Comparison of ENCODE assay signal across 18 mouse cellular contexts in genomic region chr12:119248581-119248980, GRCm38 (mm10). TPM values are rescaled to one million over a fixed set of nuclear protein-coding genes. Genes with fewer than 3 reads are reported as not detected.
DNase-seq lines count a peak whose midpoint lies in the region; ATAC-seq and TF ChIP-seq lines count a peak whose summit lies in the region.
"Had no signal": no experiment of that assay in that cellular context is flagged by ENCODE, and none has a peak within 500 bp of the region (broad histone marks: within the 10 kb centered on the region; RNA-seq: fewer than 3 reads in every experiment).

No protein-coding gene starts in this region.

- 35% methylated on average over 1 of the region's 1 CpGs for WGBS in forebrain, embryonic 11.5 days
- WGBS in forebrain, embryonic 10.5 days, result 39% methylated on average over 1 of the region's 1 CpGs
- 27% methylated on average over 1 of the region's 1 CpGs for WGBS in midbrain, embryonic 11.5 days
- 27% methylated on average over 1 of the region's 1 CpGs for WGBS in midbrain, embryonic 10.5 days
- 43% methylated on average over 1 of the region's 1 CpGs for WGBS in liver, embryonic 12.5 days (ENCODE audit: insufficient replicate concordance)

- H3K27me3 ChIP-seq in forebrain, embryonic 11.5 days (ENCODE audit: control insufficient read depth, insufficient read depth, low read length), result no peaks in the 10 kb centered on the region
- H3K27me3 ChIP-seq in forebrain, embryonic 10.5 days (ENCODE audit: poor library complexity, severe bottlenecking), result no peaks in the 10 kb centered on the region
- no peaks in the 10 kb centered on the region for H3K27me3 ChIP-seq in midbrain, embryonic 11.5 days (ENCODE audit: control insufficient read depth, insufficient read depth, low read length)
- H3K27me3 ChIP-seq in midbrain, embryonic 10.5 days (ENCODE audit: low read depth, poor library complexity, severe bottlenecking), result no peaks in the 10 kb centered on the region
- H3K27me3 ChIP-seq in liver, embryonic 12.5 days (replicated peaks), result no peaks in the 10 kb centered on the region
- H3K27me3 ChIP-seq: neural tube, embryonic 15.5 days had no signal

- no peak for TF ChIP-seq CTCF in brain, embryonic 14.5 days (IDR thresholded peaks at IDR 0.05; ENCODE audit: borderline replicate concordance, extremely low read depth, insufficient read depth, insufficient read length)

- ATAC-seq in forebrain, embryonic 11.5 days (replicated peaks; ENCODE audit: low FRiP score), result 0 out of 2 replicates have a peak, but pooled peaks have one; percentile 30
- peak; percentile 69; the same call in 1 of the 2 replicates for ATAC-seq in midbrain, embryonic 11.5 days (ENCODE audit: low FRiP score)
- no peak for ATAC-seq in liver, embryonic 12.5 days
- ATAC-seq: midbrain, embryonic 16.5 days had no signal

- H3K36me3 ChIP-seq in forebrain, embryonic 11.5 days (ENCODE audit: control insufficient read depth, insufficient read depth, low read length), result no peaks in the 10 kb centered on the region
- H3K36me3 ChIP-seq in forebrain, embryonic 10.5 days (replicated peaks), result no peaks in the 10 kb centered on the region
- no peaks in the 10 kb centered on the region for H3K36me3 ChIP-seq in midbrain, embryonic 11.5 days (ENCODE audit: control insufficient read depth, insufficient read depth, low read length)
- H3K36me3 ChIP-seq in midbrain, embryonic 10.5 days, result no peaks in the 10 kb centered on the region
- H3K36me3 ChIP-seq in liver, embryonic 12.5 days, result no peaks in the 10 kb centered on the region
- H3K36me3 ChIP-seq: neural tube, embryonic 15.5 days had no signal

- H3K4me3 ChIP-seq in forebrain, embryonic 11.5 days (ENCODE audit: low read depth, low read length), result no peak overlapping the region
- no peak overlapping the region for H3K4me3 ChIP-seq in forebrain, embryonic 10.5 days
- H3K4me3 ChIP-seq in midbrain, embryonic 11.5 days (ENCODE audit: low read depth, low read length), result no peak overlapping the region
- H3K4me3 ChIP-seq in midbrain, embryonic 10.5 days, result no peak overlapping the region
- no peak overlapping the region for H3K4me3 ChIP-seq in liver, embryonic 12.5 days
- H3K4me3 ChIP-seq: neural tube, embryonic 15.5 days had no signal

- no peaks in the 10 kb centered on the region for H3K9me3 ChIP-seq in forebrain, embryonic 11.5 days (ENCODE audit: control insufficient read depth, low read length)
- H3K9me3 ChIP-seq in forebrain, embryonic 10.5 days, result no peaks in the 10 kb centered on the region
- H3K9me3 ChIP-seq in midbrain, embryonic 11.5 days (ENCODE audit: control insufficient read depth, low read length), result no peaks in the 10 kb centered on the region
- H3K9me3 ChIP-seq in midbrain, embryonic 10.5 days (replicated peaks), result no peaks in the 10 kb centered on the region
- no peaks in the 10 kb centered on the region for H3K9me3 ChIP-seq in liver, embryonic 12.5 days (replicated peaks)
- H3K9me3 ChIP-seq: neural tube, embryonic 15.5 days had no signal

- H3K4me2 ChIP-seq in forebrain, embryonic 11.5 days (ENCODE audit: low read depth, low read length, severe bottlenecking), result no peak overlapping the region
- no peak overlapping the region for H3K4me2 ChIP-seq in midbrain, embryonic 11.5 days
- H3K4me2 ChIP-seq in liver, embryonic 12.5 days, result no peak overlapping the region
- H3K4me2 ChIP-seq: heart, embryonic 11.5 days; neural tube, embryonic 15.5 days had no signal

- no peak for DNase-seq in forebrain, embryonic 11.5 days (ENCODE audit: low spot score)
- DNase-seq in forebrain, embryonic 10.5 days (ENCODE audit: extremely low spot score, low spot score), result no peak
- DNase-seq in midbrain, embryonic 11.5 days (ENCODE audit: low spot score, missing footprints), result peak; percentile 78
- no peak for DNase-seq in midbrain, embryonic 10.5 days (ENCODE audit: low spot score)
- DNase-seq in brain, embryonic 14.5 days (ENCODE audit: low read depth), result peak; percentile 38
- DNase-seq in retina, embryonic 14.5 days (ENCODE audit: low spot score), result peak; percentile 22
- no peak for DNase-seq in spleen, postnatal 36 days (ENCODE audit: low spot score in 2 of 2)
- DNase-seq: adrenal gland, postnatal 25 days; B cell, adult 2 months; cerebellum, adult 9-10 months; kidney, adult 9 months; kidney, postnatal 14 days; left cerebral cortex, postnatal 4 days; lung, adult 2 months had no signal

- no peak for TF ChIP-seq POLR2A in brain, embryonic 14.5 days (IDR thresholded peaks at IDR 0.05; ENCODE audit: borderline replicate concordance, extremely low read depth, insufficient read depth, insufficient read length, poor library complexity, severe bottlenecking)

- H3K9ac ChIP-seq in forebrain, embryonic 11.5 days (ENCODE audit: low read length), result no peak overlapping the region
- H3K9ac ChIP-seq in midbrain, embryonic 11.5 days (ENCODE audit: low read length), result no peak overlapping the region
- no peak overlapping the region for H3K9ac ChIP-seq in liver, embryonic 12.5 days
- H3K9ac ChIP-seq: neural tube, embryonic 15.5 days had no signal

- no peaks in the 10 kb centered on the region for H3K4me1 ChIP-seq in forebrain, embryonic 11.5 days (replicated peaks; ENCODE audit: control insufficient read depth, insufficient read depth, low read length)
- peaks cover 3% of the 10 kb centered on the region; the same call in 1 of the 2 replicates for H3K4me1 ChIP-seq in forebrain, embryonic 10.5 days
- H3K4me1 ChIP-seq in midbrain, embryonic 11.5 days (ENCODE audit: control insufficient read depth, insufficient read depth, low read length), result 0 out of 2 replicates have a peak, but pooled peaks cover 2% of the 10 kb centered on the region
- peaks cover 7% of the 10 kb centered on the region for H3K4me1 ChIP-seq in midbrain, embryonic 10.5 days
- H3K4me1 ChIP-seq in liver, embryonic 12.5 days, result no peaks in the 10 kb centered on the region
- H3K4me1 ChIP-seq: neural tube, embryonic 15.5 days had no signal

- H3K27ac ChIP-seq in forebrain, embryonic 11.5 days (ENCODE audit: low read depth, low read length), result no peak overlapping the region
- H3K27ac ChIP-seq in forebrain, embryonic 10.5 days, result no peak overlapping the region
- no peak overlapping the region for H3K27ac ChIP-seq in midbrain, embryonic 11.5 days (ENCODE audit: low read depth, low read length)
- H3K27ac ChIP-seq in midbrain, embryonic 10.5 days (replicated peaks), result no peak overlapping the region
- no peak overlapping the region for H3K27ac ChIP-seq in liver, embryonic 12.5 days
- H3K27ac ChIP-seq: neural tube, embryonic 15.5 days had no signal

RNA-seq across cellular contexts. Expression of gene Itgb8, which starts 10.0 kb away (rescaled TPM):
- 21.5 and 25.2 TPM in 2 replicates for polyA plus RNA-seq in forebrain, embryonic 11.5 days (2014; fragmentation: Nextera tagmentation; extraction: Ambion mirVana)
- polyA plus RNA-seq in forebrain, embryonic 10.5 days (2016; fragmentation: Nextera tagmentation; extraction: Ambion mirVana), result 11.9 and 13.0 TPM in 2 replicates
- 47.5 and 52.7 TPM in 2 replicates for polyA plus RNA-seq in midbrain, embryonic 11.5 days (2014; fragmentation: Nextera tagmentation; extraction: Ambion mirVana)
- 23.7 and 32.6 TPM in 2 replicates for polyA plus RNA-seq in midbrain, embryonic 10.5 days (2016; fragmentation: Nextera tagmentation; extraction: Ambion mirVana)
- polyA plus RNA-seq in brain, embryonic 14.5 days (2012; rRNA removed), result 7.0 and 10.1 TPM in 2 replicates
- 0.32 and 0.45 TPM in 2 replicates for polyA plus RNA-seq in liver, embryonic 12.5 days (2016; fragmentation: Nextera tagmentation; extraction: Ambion mirVana)

Comparison
In these comparisons a context has a peak if more than half of its experiments do, and no peak if none do; other contexts are left out.
1. DNase-seq: peak in midbrain, embryonic 11.5 days (single experiment), brain, embryonic 14.5 days (single experiment) and retina, embryonic 14.5 days (single experiment); none in forebrain, embryonic 11.5 days (single experiment), forebrain, embryonic 10.5 days (single experiment), midbrain, embryonic 10.5 days (single experiment) and spleen, postnatal 36 days (0 of 2).